Mouse (Mus musculus): ENCODE measurements at regions not wholly inside any gene's neighbourhood (a gene's known extent, or its start where the extent isn't known, plus 50 kb on each side); places are given as distances from the start of the nearest gene placed in this dataset.
A peak's percentile ranks its signal among the peaks of the same experiment; 100 is the strongest.
"Not testable (repeated sequence)": the region's sequence is repeated elsewhere in the genome, so short reads cannot be mapped to it uniquely, and the experiment has no call there.

DNA sequence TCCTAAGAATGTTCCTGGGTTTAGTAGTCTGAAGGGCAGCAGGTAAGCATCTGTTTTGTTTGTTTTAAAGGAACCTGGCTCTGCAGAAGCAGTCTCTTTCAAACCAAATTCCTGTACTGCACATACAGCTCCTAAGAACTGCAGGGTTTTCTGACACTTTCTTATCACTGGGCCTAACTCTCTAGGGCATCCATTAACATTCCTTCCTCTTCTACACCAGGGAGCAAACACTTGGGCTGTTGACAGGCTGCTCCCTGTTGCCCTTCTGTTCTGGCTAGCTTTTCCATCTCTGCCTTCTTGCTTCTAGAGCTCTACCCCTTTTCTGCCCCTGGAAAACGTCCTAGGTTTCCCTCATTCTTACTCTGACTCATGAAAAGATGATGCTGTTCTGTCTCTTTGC lies 345.5 kb upstream of the Cwc22 start:
- no peak overlapping the region for H3K27ac ChIP-seq
- H3K27me3 ChIP-seq (replicated peaks) = no peaks in the 10 kb centered on the region
- H3K4me3 ChIP-seq (replicated peaks) = no peak overlapping the region
- no peak overlapping the region for H3K9ac ChIP-seq
- no peak for ATAC-seq (ENCODE audit: insufficient read depth, low FRiP score, low read depth)
- WGBS = 17% methylated on average over 1 of the region's 1 CpGs
- no peaks in the 10 kb centered on the region for H3K4me1 ChIP-seq
- H3K4me2 ChIP-seq = no peak overlapping the region
- H3K36me3 ChIP-seq = no peaks in the 10 kb centered on the region
- H3K9me3 ChIP-seq = no peaks in the 10 kb centered on the region

DNA sequence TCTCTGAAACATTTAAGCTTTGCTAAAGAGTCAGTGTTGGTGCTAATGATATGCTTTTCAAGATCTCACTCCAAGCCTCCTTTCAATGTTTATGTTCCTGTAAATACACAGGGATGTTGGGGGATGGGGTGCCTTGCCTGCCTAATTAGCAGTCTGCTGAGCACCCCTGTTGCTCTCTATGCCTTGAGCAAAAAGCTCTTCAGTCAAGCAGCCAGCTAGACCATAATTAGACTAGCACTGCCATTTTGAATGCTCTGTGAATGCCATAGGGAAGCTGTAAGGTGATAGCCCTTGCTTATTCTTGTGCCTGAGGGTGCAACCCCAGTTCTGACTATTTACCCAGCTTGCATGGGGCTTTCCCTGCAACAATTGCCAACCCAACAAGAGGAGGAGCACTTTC lies 338.6 kb upstream of the Cwc22 start:
- ATAC-seq (ENCODE audit: insufficient read depth, low FRiP score, low read depth) = no peak
- H3K27me3 ChIP-seq (replicated peaks) = no peaks in the 10 kb centered on the region
- no peaks in the 10 kb centered on the region for H3K36me3 ChIP-seq
- no peaks in the 10 kb centered on the region for H3K9me3 ChIP-seq
- no peak overlapping the region for H3K27ac ChIP-seq
- 0 out of 2 replicates have a peak, but pooled peaks cover 3% of the 10 kb centered on the region for H3K4me1 ChIP-seq
- no peak overlapping the region for H3K9ac ChIP-seq
- H3K4me3 ChIP-seq (replicated peaks) = no peak overlapping the region
- no peak overlapping the region for H3K4me2 ChIP-seq

DNA sequence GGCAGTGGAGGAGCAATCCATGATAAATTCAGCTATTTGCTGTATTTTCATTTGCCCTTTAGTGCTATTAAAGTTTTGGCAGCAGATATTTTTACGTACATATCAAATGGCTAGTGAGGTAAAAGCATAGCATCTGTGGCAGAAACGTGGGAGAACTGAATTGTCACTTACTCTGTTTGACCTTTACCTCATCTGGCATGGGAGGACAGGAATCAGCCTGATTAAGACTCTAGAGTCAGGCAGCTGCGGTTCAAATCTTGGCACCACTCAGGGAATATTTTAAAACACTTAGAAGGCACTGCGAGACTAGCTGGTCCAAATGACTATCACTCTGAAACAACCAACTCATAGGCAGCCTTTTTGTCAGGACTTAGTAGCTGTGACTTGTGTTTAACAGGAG lies 337.4 kb upstream of the Cwc22 start:
- Histone ChIP-seq H3K4me1 (0 out of 2 replicates have a peak, but pooled peaks cover 3% of the 10 kb centered on the region), H3K4me2 (no peak overlapping the region), H3K27ac (no peak overlapping the region), H3K9ac (no peak overlapping the region), H3K36me3 (no peaks in the 10 kb centered on the region), H3K9me3 (no peaks in the 10 kb centered on the region), H3K4me3 (replicated peaks) (no peak overlapping the region), H3K27me3 (replicated peaks) (no peaks in the 10 kb centered on the region)
- no peak for ATAC-seq (ENCODE audit: insufficient read depth, low FRiP score, low read depth)
- WGBS = 51% methylated on average over 4 of the region's 4 CpGs

DNA sequence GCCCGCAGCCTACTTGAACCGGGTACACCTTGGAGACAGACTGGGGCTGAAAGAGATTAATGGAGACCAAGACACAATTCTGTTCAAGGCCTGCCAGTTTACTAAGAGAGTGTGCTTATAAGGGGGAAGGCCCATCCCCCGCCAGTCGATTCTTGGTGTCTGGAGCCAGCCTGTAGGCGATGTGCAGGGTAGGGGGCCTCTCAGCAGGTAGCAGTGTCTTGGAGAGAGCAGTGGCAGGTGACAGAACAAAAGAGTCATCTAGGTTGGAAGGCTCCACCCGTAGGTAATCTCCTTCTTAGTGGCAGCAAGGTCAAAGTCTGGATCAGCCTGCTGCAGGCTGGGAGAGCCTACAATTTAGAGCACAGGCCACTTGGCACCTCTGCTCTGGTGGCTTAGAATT lies 335.7 kb upstream of the Cwc22 start:
- not testable (repeated sequence) for H3K4me2 ChIP-seq; H3K27me3 ChIP-seq (replicated peaks); ATAC-seq (ENCODE audit: insufficient read depth, low FRiP score, low read depth); H3K9ac ChIP-seq; H3K36me3 ChIP-seq; H3K4me1 ChIP-seq; H3K4me3 ChIP-seq (replicated peaks); H3K9me3 ChIP-seq; H3K27ac ChIP-seq
- WGBS = 71% methylated on average over 6 of the region's 6 CpGs

DNA sequence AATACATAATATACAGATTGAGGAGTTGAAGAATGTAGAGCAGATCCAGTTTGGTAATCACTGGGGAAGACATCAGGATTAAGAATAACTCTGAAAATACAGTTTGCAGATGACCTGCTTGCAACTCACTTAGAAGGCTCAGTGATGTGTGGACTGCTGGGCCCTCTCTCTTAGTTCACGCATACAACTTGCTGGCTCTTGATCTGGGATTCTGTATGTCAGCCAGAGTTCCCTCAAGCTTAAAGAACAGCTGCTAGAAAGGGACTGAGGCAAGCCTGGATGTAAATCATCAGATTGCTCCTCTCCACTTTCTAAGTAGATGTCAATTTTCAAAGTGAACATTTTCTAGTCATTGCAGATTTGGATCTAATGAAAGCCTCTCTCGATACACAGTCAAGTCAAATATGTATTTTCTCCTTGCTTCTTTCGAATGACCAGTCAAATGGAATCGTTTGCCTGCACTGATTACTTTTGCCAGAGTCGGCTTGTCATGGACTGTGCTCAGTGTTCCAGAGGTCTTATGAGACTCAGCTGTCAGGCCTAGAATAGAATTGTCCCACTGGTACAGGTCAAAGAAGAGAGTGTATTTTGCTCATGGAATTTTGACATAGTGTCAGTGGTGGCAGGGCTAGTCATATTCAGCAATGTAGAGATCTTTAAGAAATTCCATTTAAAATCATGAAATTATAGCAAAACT lies 334.2 kb upstream of the Cwc22 start:
- WGBS = 44% methylated on average over 5 of the region's 5 CpGs
- Histone ChIP-seq H3K27me3 (replicated peaks) (no peaks in the 10 kb centered on the region), H3K36me3 (no peaks in the 10 kb centered on the region), H3K9me3 (no peaks in the 10 kb centered on the region), H3K9ac (no peak overlapping the region), H3K4me1 (0 out of 2 replicates have a peak, but pooled peaks cover 3% of the 10 kb centered on the region), H3K4me3 (replicated peaks) (no peak overlapping the region), H3K4me2 (no peak overlapping the region), H3K27ac (peak overlapping the region; percentile 67; the same call in 1 of the 2 replicates)
- ATAC-seq (ENCODE audit: insufficient read depth, low FRiP score, low read depth) = peak; percentile 57; the same call in 1 of the 2 replicates

DNA sequence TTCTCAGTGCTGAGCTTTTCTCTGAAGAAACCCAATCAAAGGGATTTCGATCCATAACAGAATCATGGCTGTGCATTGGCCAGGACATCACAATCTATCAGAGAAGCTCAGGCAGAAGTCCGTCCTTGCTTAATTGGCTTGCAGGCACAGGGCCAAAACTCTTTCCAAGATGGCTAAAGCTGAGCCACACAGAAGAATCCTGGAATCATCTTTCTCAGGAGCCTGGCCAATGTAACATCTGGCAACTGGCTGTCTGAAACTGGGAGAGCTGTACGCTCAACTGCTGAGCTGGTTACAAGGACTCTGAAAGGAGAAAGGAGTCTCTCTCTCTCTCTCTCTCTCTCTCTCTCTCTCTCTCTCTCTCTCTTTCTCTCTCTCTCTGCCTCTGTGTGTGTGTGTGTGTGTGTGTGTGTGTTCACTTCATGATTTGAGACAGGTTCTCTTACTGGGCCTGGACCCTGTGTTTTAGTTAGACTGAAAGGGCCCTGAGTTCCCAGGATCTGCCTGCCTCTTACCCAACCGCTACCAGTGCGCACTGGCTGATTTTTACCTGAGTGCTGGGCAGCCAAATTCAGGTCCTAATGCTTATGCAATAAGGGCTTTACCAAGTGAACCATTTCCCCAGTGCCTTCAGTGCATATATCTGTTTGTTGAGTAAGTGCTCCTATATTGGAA lies 333.3 kb upstream of the Cwc22 start:
- H3K9ac ChIP-seq = no peak overlapping the region
- peak; percentile 64; the same call in 1 of the 2 replicates for ATAC-seq (ENCODE audit: insufficient read depth, low FRiP score, low read depth)
- no peaks in the 10 kb centered on the region for H3K9me3 ChIP-seq
- peak overlapping the region; percentile 80 for H3K27ac ChIP-seq
- H3K4me1 ChIP-seq = 0 out of 2 replicates have a peak, but pooled peaks cover 3% of the 10 kb centered on the region
- H3K27me3 ChIP-seq (replicated peaks) = no peaks in the 10 kb centered on the region
- H3K4me3 ChIP-seq (replicated peaks) = no peak overlapping the region
- no peak overlapping the region for H3K4me2 ChIP-seq
- no peaks in the 10 kb centered on the region for H3K36me3 ChIP-seq
- 56% methylated on average over 5 of the region's 5 CpGs for WGBS

DNA sequence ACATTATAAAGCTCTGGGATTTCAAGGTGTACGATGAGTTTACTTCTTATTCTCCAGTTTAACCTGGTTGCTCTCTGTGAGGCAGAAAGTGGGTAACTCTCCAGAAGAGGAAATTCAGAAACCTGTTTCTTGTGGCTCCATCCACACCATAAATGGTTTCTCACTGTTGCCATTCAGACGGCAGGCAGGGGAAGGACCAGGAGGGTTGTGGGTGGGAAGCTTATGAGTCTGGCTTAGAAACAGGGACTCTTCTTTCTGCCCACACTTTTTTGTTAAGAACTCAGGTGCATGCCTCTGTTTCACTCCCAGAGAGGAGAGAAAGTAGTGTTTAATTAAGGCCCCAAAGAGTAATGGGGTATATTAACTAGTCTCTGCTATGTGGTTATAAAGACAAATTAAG lies 332.5 kb upstream of the Cwc22 start:
- ATAC-seq (ENCODE audit: insufficient read depth, low FRiP score, low read depth) = no peak
- H3K4me3 ChIP-seq (replicated peaks) = no peak overlapping the region
- 61% methylated on average over 2 of the region's 2 CpGs for WGBS
- no peak overlapping the region for H3K9ac ChIP-seq
- no peaks in the 10 kb centered on the region for H3K36me3 ChIP-seq
- H3K4me1 ChIP-seq = 0 out of 2 replicates have a peak, but pooled peaks cover 3% of the 10 kb centered on the region
- no peak overlapping the region for H3K4me2 ChIP-seq
- no peaks in the 10 kb centered on the region for H3K27me3 ChIP-seq (replicated peaks)
- no peak overlapping the region for H3K27ac ChIP-seq
- H3K9me3 ChIP-seq = no peaks in the 10 kb centered on the region

DNA sequence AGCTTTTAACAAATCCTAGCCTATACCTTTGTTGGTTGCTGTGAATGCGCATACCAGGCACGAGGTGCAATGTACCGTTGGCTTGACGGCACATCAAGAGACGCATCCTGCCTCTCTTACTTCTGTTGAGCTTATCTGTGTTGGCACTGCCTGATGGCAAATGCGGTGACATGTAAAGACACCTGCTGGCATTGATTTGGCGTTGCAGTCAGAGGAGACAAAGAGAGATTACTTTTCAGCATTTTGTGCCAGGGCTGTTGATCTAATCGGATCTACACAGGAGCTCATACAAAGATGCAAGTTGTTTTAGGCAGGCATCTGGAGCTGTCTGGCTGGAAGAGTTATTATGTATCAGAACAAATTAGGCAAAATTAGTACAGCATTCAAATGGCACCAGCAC lies 331.5 kb upstream of the Cwc22 start:
- Histone ChIP-seq H3K4me2 (no peak overlapping the region), H3K27me3 (replicated peaks) (no peaks in the 10 kb centered on the region), H3K4me1 (0 out of 2 replicates have a peak, but pooled peaks cover 3% of the 10 kb centered on the region), H3K4me3 (replicated peaks) (no peak overlapping the region), H3K9ac (no peak overlapping the region), H3K36me3 (no peaks in the 10 kb centered on the region), H3K27ac (no peak overlapping the region), H3K9me3 (no peaks in the 10 kb centered on the region)
- WGBS = 85% methylated on average over 8 of the region's 8 CpGs
- ATAC-seq (ENCODE audit: insufficient read depth, low FRiP score, low read depth) = no peak

DNA sequence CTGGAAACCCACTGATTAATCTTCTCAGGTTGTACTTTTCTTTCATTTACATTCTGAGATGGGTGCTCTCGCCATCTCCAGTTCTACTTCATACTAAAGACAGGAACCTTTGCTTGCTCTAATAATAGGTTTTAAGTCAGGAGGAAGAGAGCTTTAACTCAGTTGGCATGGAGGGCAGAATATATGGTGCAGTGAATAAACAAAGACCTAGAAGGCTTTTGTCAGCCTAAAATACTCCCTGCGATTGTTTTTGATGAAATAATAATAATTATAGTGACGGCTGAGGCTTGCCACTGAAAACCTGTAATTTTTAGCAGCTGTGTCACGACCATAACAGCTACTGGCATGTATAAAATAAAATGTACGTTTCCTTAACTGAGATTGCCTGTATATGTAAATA lies 327.9 kb upstream of the Cwc22 start:
- Histone ChIP-seq H3K4me2 (no peak overlapping the region), H3K36me3 (no peaks in the 10 kb centered on the region), H3K4me1 (no peaks in the 10 kb centered on the region), H3K4me3 (replicated peaks) (no peak overlapping the region), H3K9me3 (no peaks in the 10 kb centered on the region), H3K27ac (no peak overlapping the region), H3K27me3 (replicated peaks) (no peaks in the 10 kb centered on the region), H3K9ac (no peak overlapping the region)
- 70% methylated on average over 5 of the region's 5 CpGs for WGBS
- no peak for ATAC-seq (ENCODE audit: insufficient read depth, low FRiP score, low read depth)

DNA sequence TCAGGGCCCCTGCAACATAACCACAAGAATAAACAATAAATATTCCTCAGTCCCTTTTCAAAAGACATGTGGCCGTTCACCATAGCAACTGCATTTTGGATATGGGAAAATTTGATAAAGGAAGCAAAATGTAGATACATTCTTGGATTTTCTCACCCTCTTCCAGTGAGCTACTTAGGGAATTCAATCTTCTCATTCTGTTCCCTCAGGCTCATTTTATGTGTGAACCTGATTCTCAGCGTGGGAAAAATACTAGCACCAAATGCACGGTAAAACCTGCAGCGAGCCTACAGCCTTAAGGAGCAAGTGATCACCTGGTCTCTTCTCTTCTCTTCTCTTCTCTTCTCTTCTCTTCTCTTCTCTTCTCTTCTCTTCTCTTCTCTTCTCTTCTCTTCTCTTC lies 322.5 kb upstream of the Cwc22 start:
- no peak overlapping the region for H3K27ac ChIP-seq
- H3K4me1 ChIP-seq = no peaks in the 10 kb centered on the region
- no peak overlapping the region for H3K4me3 ChIP-seq (replicated peaks)
- no peaks in the 10 kb centered on the region for H3K36me3 ChIP-seq
- H3K9me3 ChIP-seq = no peaks in the 10 kb centered on the region
- H3K9ac ChIP-seq = no peak overlapping the region
- ATAC-seq (ENCODE audit: insufficient read depth, low FRiP score, low read depth) = no peak
- no peaks in the 10 kb centered on the region for H3K27me3 ChIP-seq (replicated peaks)
- WGBS = 88% methylated on average over 4 of the region's 4 CpGs
- no peak overlapping the region for H3K4me2 ChIP-seq

DNA sequence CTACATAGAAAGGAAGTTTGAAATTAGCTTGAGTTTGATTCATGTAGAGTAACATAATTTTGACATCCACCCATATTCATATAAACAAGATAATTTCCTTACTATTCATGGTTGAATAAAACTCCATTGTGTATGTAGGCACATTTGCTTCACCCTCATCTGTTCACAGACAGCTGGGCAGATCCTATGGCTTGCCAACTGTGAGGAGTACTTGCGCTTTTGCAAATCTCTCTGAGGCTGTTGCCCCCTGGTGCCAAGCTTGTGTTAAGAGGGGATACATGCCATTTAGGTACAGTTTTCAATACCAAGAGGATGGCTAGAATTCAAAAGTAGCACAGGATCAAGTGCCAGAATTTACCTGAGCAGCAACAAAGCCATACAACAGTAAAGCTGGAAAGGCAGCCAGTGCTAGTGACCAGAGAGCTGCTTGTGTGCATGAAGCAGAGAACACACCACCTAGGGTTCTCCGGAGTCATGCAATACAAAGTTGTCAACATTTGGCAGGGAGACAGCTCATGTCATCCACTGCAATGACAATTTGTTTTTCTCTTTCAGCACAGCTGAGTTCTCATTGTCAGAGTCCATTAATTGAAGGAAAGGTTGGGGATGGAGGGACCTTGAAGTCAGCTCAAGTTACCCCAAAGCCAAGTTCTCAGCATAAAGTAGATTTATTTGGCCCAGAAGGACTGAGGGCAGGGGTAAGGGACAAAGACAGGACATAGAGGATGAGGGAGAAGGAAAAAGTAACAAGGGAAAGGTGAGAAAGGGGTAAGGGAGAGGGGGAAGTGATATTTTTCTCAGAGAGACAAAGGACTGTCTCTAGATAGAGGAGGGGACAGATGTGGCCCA lies 321.6 kb upstream of the Cwc22 start:
- Histone ChIP-seq H3K4me3 (replicated peaks) (no peak overlapping the region), H3K4me2 (no peak overlapping the region), H3K9me3 (no peaks in the 10 kb centered on the region), H3K4me1 (no peaks in the 10 kb centered on the region), H3K27ac (no peak overlapping the region), H3K36me3 (no peaks in the 10 kb centered on the region), H3K27me3 (replicated peaks) (no peaks in the 10 kb centered on the region), H3K9ac (no peak overlapping the region)
- WGBS = 83% methylated on average over 2 of the region's 2 CpGs
- no peak for ATAC-seq (ENCODE audit: insufficient read depth, low FRiP score, low read depth)

DNA sequence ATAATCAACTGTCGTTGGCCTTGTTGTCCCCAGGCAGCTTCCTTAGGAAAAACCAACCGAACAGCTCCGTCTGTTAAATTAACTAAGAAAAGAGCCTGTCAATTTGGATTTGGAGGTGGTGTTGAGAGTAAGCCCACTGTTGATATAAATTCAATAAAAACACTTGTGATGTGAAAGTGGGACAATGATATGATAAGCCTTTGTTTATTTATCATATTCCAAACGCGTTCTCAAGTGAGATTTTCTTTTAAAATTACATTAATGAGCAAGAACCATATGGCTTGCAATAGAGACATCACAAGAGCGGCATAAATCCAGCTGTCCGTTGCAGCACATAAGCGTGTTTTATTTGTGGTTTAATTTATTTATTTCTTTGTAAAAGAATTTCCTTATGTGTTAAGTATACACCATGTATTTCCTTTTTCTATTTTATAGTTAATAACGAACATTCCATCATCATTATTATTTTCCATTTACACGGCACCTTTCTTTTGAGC lies 307.5 kb upstream of the Cwc22 start:
- Histone ChIP-seq H3K9me3 (no peaks in the 10 kb centered on the region), H3K4me2 (no peak overlapping the region), H3K27ac (no peak overlapping the region), H3K27me3 (replicated peaks) (no peaks in the 10 kb centered on the region), H3K4me1 (no peaks in the 10 kb centered on the region), H3K4me3 (replicated peaks) (no peak overlapping the region), H3K9ac (no peak overlapping the region), H3K36me3 (no peaks in the 10 kb centered on the region)
- WGBS = 62% methylated on average over 10 of the region's 10 CpGs
- ATAC-seq (ENCODE audit: insufficient read depth, low FRiP score, low read depth) = no peak

Measured in stomach, embryonic 15.5 days (tissue).